Mouse (Mus musculus): Measurements from ENCODE around the gene Fgf7.
A peak's percentile ranks its signal among the peaks of the same experiment; 100 is the strongest.

The Fgf7 gene

DNA sequence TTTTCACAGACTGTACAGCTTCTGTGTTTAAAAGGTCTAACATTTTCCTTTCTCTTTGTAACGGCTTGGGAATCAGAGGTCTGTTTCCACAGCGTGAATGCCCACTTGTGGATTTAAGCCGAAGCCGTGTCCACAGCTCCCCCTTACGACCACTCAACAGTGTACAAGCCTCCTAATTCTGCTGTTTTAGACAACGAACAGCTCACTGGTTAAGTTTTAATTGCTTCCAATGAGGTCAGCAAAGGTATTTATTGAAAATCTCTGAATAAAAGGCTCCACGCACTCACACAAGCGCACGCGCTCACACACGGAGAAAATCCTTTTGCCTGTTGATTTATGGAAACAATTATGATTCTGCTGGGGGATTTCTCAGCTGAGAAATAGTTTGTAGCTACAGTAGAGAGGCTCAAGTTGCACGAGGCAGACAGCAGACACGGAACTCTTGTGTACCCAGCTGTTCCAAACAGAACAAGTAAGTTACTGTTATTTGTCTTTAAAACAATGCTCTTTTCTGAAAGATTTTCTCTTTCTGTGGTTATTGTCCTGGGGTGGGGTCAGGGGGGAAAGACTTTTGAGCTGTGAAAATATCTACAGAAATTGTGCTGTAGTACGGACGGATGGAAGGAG, at the start of gene Fgf7:
TSS of gene Fgf7 (plus strand) at position 280 of the 627 bp plus-strand sequence.
- DNase-seq (ENCODE audit: low spot score in 2 of 2), result peak; percentile 14 to 27

DNA sequence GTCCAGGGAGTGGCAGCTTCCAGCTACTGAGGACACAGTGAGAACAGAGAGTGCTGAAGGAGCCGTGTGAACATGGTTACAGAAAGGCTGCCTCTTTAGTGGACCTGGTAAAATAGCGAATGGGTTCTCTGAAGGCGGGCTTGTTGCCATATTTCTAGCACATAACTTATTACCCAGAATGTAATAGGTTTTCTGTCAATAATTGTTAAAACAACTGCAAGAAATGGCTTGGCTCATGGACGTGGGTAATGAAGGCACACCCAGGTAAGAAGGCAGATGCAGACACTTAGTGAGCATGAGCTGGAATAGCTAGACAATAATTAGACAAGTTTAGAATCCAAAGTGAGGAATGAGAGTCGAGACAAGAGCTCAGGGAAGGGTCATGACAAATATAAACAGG, 32.2 kb upstream of the Fgf7 start:
- DNase-seq (ENCODE audit: low spot score in 2 of 2), result no peak

DNA sequence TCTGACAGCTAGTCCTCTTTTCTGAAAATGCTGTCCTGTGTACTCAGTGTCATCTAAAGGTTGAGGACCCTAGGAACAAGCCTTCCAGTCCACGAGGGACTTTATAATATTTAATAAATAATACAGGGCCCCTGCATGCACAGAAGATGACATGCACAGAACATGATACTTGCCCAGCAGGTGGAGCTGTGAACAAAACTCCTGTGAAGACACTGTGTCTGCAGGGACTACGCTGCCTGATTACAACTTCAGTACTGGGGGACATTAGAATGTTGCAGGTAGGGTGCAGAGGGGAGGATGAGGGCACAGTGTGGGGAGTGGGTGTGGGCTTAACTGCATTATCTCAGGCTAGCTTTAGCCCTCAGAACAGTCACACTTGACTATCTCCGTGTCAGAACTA, 28.4 kb upstream of the Fgf7 start:
- peak; percentile 77 to 83 for DNase-seq (ENCODE audit: low spot score in 2 of 2)

DNA sequence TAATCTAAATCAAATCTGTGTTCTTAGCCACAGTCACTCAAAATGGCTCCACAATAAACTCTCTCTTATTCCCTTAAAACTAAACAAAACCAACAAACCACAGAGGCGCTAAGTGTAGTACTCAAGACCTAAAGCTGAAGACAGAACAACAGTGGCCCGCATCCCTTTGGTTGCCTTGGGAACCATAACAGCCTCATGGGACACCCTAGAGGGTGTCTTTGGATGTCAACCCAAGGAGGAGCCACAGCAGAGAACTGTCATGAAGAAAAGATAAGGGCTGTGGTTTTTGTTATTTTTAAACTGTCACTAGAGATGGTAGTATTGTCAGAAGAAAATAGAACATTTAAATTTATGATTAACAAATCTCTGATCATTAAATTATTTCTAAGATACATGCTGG, 27.7 kb upstream of the Fgf7 start:
- DNase-seq (ENCODE audit: low spot score in 2 of 2), result no peak

DNA sequence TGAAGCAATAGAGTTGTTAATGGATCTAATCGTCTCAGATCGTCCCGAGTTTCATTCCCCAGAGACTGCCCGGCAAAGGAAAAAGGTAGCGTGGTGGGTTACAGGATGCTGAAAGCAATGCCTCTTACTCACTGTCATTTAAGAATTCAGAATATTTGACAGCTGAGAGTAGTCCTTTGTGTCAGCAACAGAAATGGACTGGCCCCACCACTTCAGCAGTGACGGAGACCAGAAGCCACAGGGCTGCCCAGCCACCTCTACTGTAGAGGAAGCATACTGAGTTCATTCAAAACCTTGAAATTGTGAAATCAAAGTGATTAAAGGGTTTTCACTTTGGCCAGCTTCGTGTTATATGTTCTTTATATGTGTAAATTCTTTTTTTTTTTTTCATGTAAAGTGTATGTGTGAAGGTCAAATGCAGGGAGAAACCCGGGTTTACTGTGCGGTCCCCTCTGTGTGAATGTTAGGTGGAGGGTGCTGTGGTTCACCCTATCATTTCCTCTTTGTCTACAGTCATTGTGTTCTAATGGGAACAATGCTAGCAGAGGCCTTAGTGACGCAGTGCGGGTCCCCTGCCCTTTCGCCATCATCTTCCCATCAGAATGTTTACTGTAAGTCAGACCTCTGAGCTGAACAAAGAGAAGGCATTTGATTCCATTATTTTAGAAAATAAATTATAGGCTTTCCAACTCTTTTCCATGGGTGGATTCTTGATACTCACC, 19.3 kb upstream of the Fgf7 start:
- no peak for DNase-seq (ENCODE audit: low spot score in 2 of 2)

DNA sequence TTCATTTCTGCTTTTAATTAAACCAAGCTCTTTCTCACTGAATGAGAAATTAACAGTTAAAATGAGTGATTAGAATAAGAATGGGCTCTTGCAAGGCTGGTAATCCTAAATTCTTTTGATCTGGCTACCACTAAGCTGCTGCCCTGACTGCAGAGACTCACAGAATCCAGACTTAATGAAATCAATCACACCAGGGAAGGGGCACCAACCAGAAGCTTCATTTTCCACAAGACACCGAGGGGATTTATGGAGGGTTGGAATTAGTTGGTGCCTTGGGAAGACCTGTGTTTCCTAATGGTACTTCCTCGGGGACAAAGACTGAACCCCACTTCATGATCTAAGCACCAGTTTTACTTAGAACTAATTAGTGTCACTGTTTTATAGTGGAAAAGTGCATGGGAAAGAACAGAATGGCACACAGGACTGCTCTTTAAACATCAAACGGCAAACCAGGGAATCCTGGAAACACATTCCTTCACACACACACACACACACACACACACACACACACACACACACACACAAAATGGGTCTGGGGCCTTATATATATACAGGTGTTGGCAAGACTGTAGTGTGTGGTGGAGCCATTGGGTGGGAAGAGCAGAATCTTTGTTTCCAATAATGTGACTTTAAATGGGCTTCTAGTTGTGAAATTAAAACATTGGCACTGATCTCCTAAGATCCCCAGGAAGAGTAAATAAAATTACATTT, 18.5 kb upstream of the Fgf7 start:
- no peak for DNase-seq (ENCODE audit: low spot score in 2 of 2)

- DNase-seq (ENCODE audit: low spot score in 2 of 2), result no peak
Measured at GRCm38 (mm10) chr2:126031186-126031900, 3.1 kb upstream of the Fgf7 start.

DNA sequence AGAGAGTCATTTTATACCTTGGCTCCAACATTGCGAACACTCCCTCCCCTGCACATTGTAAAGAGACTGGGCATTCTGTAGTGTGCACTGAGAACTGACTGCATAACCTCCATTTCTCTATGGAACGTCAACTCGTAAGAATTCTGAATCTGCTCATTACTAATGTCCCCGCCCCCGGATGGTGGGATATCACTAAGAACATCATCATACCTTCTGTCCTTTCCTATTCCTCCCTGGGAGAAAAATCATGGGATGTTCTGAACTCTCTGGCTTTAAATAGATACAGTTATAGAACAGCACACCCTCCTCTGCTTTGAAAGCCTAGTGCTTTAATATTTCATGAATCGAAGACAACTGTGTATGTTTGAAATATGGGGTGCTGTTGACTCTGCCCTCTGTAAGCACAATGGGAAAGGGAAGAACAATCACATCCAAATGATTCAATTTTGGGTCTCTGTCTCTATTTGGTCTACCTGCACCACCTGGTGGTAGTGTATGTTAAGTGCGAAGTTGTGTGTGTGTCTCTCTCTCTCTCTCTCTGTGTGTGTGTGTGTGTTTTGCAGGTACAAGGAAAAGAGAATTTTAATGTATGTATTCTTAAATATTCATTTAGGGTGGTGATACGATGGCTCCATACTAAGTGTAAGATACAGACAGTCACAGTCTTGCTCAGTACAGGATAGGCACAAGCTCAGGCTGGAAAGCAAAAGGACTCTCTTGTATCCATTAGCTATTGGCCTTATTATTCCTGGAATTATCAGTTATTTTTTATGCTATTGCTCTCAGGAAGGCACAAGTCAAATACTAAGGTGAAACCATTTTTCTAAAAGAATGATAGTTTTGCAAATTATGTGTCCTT, 1.1 kb upstream of the Fgf7 start:
- DNase-seq (ENCODE audit: low spot score in 2 of 2), result peak; percentile 26 to 45

GRCm38 (mm10) chr2:126035013-126035770, 734 bp downstream of the Fgf7 start:
- DNase-seq (ENCODE audit: low spot score in 2 of 2), result no peak

DNA sequence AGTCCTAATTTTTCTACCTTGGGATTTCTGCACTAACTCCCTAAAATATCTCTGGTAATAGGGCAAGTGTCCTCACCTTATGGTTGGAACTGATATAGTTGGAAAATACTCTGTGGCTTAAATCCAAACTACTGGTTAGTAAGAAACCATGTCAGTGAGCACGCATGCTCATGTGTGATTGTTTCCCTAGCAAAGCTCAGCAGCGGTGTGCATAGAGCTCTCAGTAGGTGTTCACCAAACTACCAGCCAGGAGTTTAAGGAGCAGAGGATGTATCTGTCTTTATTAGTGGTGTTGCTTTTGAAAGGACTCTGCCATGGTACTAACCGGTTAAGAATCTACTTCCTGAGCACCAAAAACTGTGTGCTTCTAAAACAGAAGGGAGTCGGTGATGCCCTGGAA, 1.7 kb downstream of the Fgf7 start:
- no peak for DNase-seq (ENCODE audit: low spot score in 2 of 2)

DNA sequence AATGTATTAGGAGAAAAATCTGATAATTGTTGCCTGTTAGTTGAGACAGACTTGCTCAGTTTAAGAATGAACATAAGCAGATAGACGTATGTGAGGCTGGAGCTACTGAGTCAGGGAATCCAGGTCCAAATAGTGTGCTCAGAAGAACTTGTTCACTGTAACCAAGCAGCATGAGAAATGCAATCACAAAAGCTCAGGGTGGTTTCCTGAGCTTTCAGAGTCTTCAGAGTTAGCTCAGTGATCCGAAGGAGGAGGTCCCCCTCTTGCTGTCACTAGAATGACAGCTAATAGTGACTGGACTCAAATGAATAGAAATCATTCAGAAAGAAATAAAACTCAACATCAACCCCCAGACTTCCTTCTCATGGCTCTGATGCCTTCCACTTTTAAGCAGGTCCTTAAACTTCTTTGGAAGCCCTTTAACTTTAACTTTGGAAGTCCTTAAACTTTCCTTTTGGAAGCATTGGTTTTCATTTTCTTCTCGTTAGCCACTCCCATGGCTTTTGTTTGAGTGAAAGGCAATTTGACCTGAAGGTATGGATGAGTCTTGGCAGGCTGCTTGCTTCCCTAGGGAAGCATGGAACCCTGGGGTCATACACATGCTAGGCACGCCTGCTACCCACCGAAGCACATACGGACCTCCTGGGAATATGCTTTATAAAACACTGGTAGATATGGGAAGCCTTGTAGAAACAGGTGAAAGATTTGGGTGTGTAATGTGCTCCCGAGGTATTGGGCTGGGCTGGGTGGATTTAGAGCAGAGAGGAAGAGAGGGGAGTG, 4.0 kb downstream of the Fgf7 start:
- DNase-seq (ENCODE audit: low spot score in 2 of 2), result no peak

GRCm38 (mm10) chr2:126039414-126039891, 5.0 kb downstream of the Fgf7 start:
- no peak for DNase-seq (ENCODE audit: low spot score in 2 of 2)

- DNase-seq (ENCODE audit: low spot score in 2 of 2), result no peak
Measured at GRCm38 (mm10) chr2:126040651-126041050, 6.2 kb downstream of the Fgf7 start.

DNA sequence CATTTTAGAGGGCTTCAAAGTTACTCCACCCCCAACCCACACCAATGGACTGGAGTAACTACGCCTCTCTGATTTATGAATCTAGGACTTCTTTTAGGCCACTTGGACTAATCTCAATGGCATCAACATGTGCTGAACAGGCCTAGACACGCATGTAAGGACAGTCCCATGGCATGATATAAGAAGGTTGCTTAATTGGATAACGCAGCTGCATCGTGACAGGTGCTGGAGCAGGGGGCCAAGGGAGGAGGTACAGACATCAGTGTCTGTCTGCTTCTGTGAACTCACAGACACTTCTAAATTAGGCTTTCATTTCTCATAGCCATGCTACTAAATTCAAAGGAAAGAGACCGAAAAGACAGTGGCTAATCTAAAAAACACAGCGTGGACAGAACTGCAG, 6.8 kb downstream of the Fgf7 start:
- no peak for DNase-seq (ENCODE audit: low spot score in 2 of 2)

DNA sequence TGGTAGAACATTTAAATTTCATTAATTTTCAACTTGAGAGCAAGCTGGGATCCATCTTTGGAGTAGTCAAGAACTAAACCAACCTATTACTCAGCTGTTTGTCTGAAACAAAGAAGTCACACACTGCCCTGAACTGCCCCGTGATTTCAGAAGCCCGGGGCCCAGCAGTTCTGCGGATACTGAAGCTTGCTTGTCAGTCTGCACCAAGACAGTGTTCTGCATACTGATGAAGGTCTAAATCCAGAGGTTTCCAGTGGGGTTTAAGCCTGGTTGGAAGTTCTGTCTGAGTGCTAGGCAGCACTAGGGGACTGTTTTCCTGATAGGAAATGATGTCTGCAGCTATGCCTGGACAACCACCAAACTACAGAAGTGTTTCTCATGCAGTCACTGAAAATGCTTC, 8.2 kb downstream of the Fgf7 start:
- no peak for DNase-seq (ENCODE audit: low spot score in 2 of 2)

DNA sequence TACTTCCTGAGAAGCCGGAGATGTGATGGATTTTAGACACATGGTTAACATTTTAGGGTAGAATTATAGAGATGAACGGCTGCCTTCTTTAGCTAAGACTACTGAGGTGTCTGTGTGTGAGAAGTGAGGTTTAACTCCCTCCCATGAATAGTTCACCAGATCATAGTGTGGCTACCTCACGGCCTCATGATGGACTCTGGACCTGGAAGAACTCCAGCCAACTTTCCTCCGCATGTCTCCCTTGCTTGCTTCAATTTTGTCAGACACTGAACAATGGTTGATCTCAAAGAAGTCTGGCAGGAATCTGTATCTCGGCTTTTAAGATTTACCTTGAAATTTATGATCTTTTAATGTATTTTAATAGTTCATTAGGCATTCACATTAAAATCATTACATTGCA, 11.2 kb downstream of the Fgf7 start:
- DNase-seq (ENCODE audit: low spot score in 2 of 2), result no peak

- no peak for DNase-seq (ENCODE audit: low spot score in 2 of 2)
Measured at GRCm38 (mm10) chr2:126052749-126053557, 18.5 kb downstream of the Fgf7 start.

- DNase-seq (ENCODE audit: low spot score in 2 of 2), result no peak
Measured at GRCm38 (mm10) chr2:126053657-126054056, 19.2 kb downstream of the Fgf7 start.

DNA sequence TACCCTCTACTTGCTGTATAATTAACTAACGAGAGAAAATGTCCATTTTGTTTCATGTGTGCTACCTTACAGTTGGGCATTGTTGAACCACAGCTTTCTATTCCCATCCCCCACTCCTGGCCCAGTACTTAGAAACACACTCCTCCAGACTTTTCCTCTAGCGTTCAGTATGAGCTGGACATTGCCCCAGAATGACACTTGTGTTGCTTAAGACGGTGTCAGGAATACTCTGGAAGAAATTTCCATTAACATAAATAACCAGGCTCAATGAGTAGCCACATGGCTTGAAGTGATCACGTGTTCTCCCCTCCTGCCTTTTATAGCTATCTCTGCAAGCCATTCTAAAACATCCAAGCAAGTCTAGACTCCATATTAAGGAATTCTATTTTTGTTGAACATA, 26.1 kb downstream of the Fgf7 start:
- no peak for DNase-seq (ENCODE audit: low spot score in 2 of 2)

All from right cerebral cortex, adult 2 months (tissue).